Mouse (Mus musculus) lung, adult 2 months (tissue): ENCODE results near the gene Nyx.

Source experiments
- CTCF ChIP-seq: fragments of 200-500 bp; IDR thresholded peaks from 2 replicates; pipeline ENCODE4 v1.5.1; 2011; ENCODE audit warnings: mild to moderate bottlenecking, low read length, control low read depth; ENCODE audit not compliant: insufficient read depth
- POLR2A ChIP-seq: fragments of 200-500 bp; IDR thresholded peaks from 2 replicates; pipeline ENCODE4 v1.6.1; 2011; ENCODE audit warnings: low read depth, mild to moderate bottlenecking, control low read depth, low read length, borderline replicate concordance; ENCODE audit errors: extremely low read depth

DNA sequence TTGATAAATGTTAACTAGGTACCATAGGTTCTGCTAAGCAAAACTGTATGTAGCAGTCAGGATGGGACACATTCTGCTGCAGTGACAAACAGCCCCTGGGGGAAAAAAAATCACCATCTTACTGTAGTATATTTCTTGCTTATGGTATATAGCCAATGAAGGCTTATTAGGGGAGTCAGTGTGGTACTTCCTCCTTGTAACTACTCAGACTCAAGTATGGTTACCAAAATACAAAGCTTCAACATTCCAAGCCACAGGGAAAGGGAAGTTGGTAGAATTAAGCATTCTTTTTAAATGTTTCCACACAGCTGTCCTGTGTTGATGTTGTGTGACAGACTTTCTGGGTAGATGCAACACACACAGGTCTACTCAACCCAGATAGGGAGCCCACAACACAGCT lies 27.0 kb downstream of the Nyx start:
- no peak for TF ChIP-seq CTCF
- TF ChIP-seq POLR2A = no peak
